Mouse (Mus musculus) T-helper 17 cell (primary cell): ENCODE data around the gene Rab3d.
"Not testable (repeated sequence)": the region's sequence is repeated elsewhere in the genome, so short reads cannot be mapped to it uniquely, and the experiment has no call there.

Experiments used
- in situ Hi-C, 2 experiments: fragments of 300-600 bp; cut with MboI, MseI; formaldehyde crosslinking; loops; 1 replicate in 1 of 2; 2 replicates in 1 of 2; pipeline ENCODE4 v1.15.1; 2025; ENCODE audit warnings: high pct_unique_total_duplicates in 2 of 2

The Rab3d gene

GRCm38 (mm10) chr9:21909474-21910223 is 8.3 kb downstream of the Rab3d start:
- in situ Hi-C loops, result loop anchor here in 1 of 2 experiments (5.0 kb wide), 1 partner anchor 52 kb away; no protein-coding TSS in a partner anchor

DNA sequence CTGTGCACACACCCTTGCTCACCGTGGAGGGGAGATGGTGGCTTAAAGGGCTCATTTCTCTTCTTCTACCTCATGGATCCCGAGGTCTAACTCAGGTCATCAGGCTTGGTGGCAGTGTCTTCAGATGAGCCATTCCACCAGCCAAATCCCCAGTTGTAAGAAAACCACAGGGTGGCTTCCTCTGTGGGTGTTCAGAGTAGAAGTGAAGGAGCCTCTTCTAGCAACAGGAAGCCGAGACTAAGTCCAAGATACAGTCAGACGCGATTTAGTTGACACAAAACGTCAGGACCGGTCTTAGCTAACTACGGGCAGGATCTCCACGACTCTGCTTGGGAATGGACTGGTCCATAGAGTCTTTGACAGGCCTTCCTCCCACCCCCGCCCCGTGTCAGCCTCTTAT is 9.8 kb downstream of the Rab3d start:
- in situ Hi-C loops, result loop anchor here in 1 of 2 experiments (5.0 kb wide), 1 partner anchor 51 kb away; no protein-coding TSS in a partner anchor

DNA sequence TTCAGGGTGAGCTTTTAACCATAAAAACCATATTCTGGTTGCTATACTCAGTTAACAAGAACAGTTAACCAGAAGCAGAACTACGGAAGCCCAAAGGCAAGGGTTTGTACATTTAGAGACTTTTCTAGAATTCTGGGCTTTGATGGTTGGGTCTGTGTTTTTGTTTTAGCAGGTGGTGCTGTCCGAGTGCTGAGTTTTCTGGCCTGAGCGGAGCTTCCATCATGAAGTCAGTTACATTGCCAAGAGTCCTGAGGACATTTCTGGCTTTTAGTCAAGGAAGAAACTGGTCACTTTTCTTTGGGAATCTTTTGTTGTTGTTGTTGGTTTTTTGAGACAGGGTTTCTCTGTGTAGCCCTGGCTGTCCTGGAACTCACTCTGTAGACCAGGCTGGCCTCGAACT is 14.0 kb downstream of the Rab3d start:
- in situ Hi-C loops, result no loop called here

DNA sequence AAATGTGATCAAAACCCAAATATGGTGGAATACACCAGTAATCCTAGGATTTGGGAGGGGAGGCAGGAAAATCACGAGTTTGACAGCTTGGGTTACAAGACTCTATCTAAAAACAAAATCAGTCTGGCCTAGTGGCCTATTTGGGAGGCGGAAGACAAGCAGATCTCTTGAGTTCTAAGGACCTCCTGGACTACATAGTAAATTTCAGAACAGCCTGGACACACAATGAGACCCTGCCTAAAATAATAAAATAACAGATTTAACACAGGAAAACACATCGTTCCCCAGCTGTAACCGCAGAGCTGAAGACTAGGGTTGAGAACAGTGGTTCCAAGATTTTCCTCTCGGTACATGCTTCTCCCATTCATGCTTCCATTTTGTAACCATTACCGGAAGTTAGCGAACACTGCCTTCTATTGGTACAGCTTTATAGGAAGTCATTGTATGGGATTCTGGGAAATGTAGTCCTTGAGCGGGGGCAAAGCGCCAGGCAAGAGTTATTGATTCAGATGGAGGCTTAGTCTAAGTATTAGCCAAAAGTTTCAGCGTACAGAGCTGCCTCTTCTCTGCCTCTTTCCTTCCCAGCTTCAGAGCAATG is 16.7 kb downstream of the Rab3d start:
- in situ Hi-C loops, result no loop called here

GRCm38 (mm10) chr9:21889229-21889628 is 28.8 kb downstream of the Rab3d start:
- in situ Hi-C loops, result no loop called here

DNA sequence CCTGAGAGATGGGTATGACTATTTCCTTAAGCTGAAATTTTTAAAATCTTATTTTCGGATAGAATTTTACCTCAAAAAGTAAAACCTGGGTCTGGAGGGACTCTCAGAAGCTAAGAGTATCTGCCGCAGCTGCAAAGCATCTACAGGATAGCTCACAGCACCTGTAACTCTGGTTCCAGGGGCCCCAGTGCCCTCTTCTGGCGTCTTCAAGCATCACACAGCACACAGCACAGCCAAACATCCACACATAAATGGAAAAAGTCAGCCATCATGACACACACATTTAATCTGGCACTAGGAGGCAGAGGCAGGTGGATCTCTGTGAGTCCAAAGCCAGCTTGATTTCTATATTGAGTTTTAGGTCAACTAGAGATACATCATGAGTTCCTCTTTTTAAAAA is 41.4 kb downstream of the Rab3d start:
- in situ Hi-C loops, result no loop called here

GRCm38 (mm10) chr9:21872204-21872603 is 45.8 kb downstream of the Rab3d start:
- in situ Hi-C loops, result no loop called here

- in situ Hi-C loops, result no loop called here
These were observed 47.0 kb downstream of the Rab3d start for GRCm38 (mm10) chr9:21870879-21871524.

DNA sequence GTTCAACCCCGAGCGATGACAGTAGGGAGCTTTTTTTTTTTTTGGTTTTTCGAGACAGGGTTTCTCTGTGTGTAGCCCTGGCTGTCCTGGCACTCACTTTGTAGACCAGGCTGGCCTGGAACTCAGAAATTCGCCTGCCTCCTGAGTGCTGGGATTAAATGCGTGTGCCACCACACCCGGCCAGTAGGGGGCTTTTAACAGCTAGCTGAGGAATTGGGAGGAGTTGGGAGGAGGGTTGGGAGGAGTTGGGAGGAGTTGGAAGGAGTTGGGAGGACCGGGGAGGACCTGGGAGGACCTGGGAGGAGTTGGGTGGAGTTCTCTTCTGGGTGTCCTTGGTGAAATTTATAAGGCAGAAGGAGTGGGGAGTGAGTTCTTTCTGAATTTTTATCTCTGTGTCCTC is 48.7 kb downstream of the Rab3d start:
- in situ Hi-C loops, result not testable (repeated sequence)

GRCm38 (mm10) chr9:21867726-21868125 is 50.3 kb downstream of the Rab3d start:
- in situ Hi-C loops, result no loop called here

DNA sequence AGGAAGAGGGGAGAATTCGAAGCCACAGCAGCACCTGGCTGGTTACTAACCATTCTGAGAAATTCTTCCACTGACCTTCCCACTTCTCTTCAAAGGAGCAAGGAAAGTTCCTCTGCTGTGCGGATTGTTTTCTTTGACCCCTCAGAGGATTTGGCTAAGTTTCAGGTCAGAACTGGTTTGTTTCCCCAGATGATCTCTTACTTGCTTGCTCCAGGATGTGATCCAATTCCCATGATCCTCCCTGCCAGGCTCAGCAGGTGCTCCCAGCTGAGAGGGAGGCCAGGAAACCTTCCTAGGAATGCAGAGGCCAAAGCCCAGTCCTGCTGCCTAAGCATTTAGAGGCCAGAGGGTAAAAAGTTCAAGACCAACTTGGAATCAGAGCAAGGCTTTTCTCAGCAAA is 51.4 kb downstream of the Rab3d start:
- in situ Hi-C loops, result no loop called here

GRCm38 (mm10) chr9:21865673-21866398 is 52.2 kb downstream of the Rab3d start:
- in situ Hi-C loops, result no loop called here

DNA sequence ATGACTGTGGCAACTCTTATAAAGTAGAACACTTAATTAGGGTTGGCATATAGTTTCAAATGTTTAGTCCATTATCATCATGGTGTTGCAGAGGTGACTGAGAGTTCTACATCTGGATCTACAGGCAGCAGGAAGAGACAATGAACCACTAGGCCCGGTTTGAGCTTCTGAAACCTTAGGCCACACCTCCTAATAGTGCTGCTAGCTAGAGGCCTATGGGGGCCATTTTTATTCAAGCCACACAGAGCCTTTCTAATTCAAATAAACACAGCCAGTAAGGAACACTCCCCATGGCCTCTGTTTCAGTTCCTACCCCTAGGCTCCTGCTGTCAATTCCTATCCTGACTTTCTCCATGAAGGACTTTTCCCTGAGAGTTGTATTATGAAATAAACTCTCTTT is 55.8 kb downstream of the Rab3d start:
- in situ Hi-C loops, result no loop called here

DNA sequence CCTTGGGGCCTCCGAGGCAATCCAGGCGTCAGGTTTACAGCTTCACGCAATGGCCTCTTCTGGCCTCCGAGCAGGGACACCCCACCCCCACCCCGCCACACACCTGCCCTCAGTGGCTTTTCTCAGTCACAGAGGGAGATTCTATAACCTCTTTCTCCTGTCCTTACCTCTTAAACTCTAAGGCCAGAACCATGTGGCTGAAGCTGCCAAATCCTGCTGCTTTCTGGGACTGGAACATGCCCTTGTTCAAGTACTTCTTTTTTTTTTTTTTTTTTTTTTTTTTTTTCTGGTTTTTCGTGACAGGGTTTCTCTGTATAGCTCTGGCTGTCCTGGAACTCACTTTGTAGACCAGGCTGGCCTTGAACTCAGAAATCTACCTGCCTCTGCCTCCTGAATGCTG is 57.6 kb downstream of the Rab3d start:
- in situ Hi-C loops, result not testable (repeated sequence)

DNA sequence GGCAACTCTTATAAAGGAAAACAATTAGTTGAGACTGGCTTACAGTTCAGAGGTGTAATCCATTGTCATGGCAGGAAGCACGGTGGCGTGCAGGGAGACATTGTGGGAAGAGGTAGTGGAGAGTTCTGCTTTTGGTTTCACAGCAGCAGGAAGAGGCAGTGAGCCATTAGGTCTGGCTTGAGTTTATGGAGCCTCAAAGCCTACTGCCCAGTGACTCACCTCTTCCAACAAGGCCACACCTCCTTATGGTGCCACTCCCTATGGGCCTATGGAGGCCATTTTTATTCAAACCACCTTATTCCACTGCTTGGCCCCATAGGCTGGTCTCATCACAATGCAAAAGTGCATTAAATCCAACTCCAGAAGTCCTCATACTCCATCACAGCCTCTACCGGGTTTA is 58.4 kb downstream of the Rab3d start:
- in situ Hi-C loops, result loop anchor here in 1 of 2 experiments (5.0 kb wide), 1 partner anchor 48 kb away; no protein-coding TSS in a partner anchor

DNA sequence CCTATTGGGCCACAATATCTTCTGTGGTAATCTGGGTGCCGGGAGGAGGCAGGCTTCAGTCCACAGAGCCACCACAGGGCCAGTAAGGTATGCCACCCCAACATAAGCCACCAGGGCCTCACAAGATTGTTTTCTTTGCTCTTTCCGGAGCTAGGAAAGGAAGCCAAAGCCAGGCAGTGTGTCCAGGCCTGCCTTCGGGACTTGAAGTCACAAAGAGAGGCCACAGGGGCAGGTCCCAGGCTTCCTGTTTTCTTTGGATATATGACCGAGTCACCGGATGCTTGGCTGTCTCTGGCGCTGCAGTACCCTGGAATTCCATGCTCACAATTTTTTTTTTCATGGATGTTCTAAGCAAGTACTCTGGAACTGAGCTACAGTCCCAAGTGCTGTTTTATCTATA is 59.9 kb downstream of the Rab3d start:
- in situ Hi-C loops, result loop anchor here in 1 of 2 experiments (5.0 kb wide), 1 partner anchor 49 kb away; no protein-coding TSS in a partner anchor

GRCm38 (mm10) chr9:21857501-21857900 is 60.5 kb downstream of the Rab3d start:
- in situ Hi-C loops, result loop anchor here in 1 of 2 experiments (5.0 kb wide), 1 partner anchor 50 kb away; no protein-coding TSS in a partner anchor
